Comparison of ENCODE assay signal across 8 mouse cellular contexts in the genomic region with DNA sequence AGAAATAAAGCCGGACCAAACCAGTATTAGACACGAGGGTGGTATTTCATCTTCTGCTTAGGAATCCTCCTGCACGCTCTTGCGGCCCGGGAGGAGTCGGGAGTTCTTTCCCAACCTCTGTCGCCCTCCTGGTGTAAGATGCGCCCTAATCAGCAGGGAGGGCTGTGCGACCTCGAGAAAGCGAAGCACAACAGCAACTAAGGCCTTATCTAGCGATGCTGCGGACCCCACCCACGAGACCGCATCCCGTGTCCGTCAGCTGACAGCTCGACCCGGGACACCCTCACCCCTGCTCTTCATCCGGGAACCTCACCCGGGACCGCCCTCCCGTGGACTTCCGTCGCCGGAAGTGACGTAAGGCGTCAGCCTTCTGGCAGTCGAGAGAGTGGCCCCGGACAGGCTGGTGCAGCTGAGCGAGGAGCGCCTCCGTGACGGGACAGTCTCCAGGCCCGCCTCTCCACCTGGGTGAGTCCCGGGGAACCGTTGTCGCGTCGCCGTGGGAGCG. TPM values are rescaled to one million over a fixed set of nuclear protein-coding genes. Genes with fewer than 3 reads are reported as not detected.
DNase-seq lines count a peak whose midpoint lies in the region; ATAC-seq and TF ChIP-seq lines count a peak whose summit lies in the region.

A gene (plus strand): TSS at position 349 of the 505 bp plus-strand sequence.

- peak; percentile 86 for DNase-seq in c-Kit-negative CD71-positive TER-119-positive erythroid progenitor cells, embryonic 14.5 days (ENCODE audit: low read depth, low spot score)
- DNase-seq in forebrain, embryonic 10.5 days (ENCODE audit: extremely low spot score, low spot score), result peak; percentile 96
- peak; percentile 96 to 99 for DNase-seq in kidney, postnatal 25 days
- DNase-seq in liver, embryonic 14.5 days (ENCODE audit: low read depth in 3 of 3, low spot score in 3 of 3), result peak; percentile 92 to 95 (median 92)
- peak; percentile 95 for DNase-seq in neural tube, embryonic 11.5 days (ENCODE audit: low spot score)
- DNase-seq in stomach, postnatal 0 days (ENCODE audit: low spot score), result peak; percentile 98

- under 1% methylated on average over 42 of the region's 42 CpGs for WGBS in forebrain, embryonic 10.5 days
- whole genome bisulfite sequencing in heart, embryonic 15.5 days, result 0% methylated on average over 42 of the region's 42 CpGs
- WGBS in liver, embryonic 14.5 days (ENCODE audit: insufficient replicate concordance), result under 1% methylated on average over 42 of the region's 42 CpGs
- WGBS in neural tube, embryonic 11.5 days, result under 1% methylated on average over 42 of the region's 42 CpGs
- WGBS in stomach, postnatal 0 days, result under 1% methylated on average over 40 of the region's 42 CpGs

- no peaks in the 10 kb centered on the region for H3K27me3 ChIP-seq in forebrain, embryonic 10.5 days (ENCODE audit: poor library complexity, severe bottlenecking)
- H3K27me3 ChIP-seq in heart, embryonic 15.5 days, result no peaks in the 10 kb centered on the region
- H3K27me3 ChIP-seq in liver, embryonic 14.5 days (ENCODE audit: control insufficient read depth, insufficient read depth, low read length), result no peaks in the 10 kb centered on the region
- H3K27me3 ChIP-seq in neural tube, embryonic 11.5 days (ENCODE audit: control insufficient read depth, insufficient read depth, low read length), result no peaks in the 10 kb centered on the region
- no peaks in the 10 kb centered on the region for H3K27me3 ChIP-seq in stomach, postnatal 0 days (ENCODE audit: control insufficient read depth, insufficient read depth, low read length)

- H3K9ac ChIP-seq in heart, embryonic 15.5 days, result peak within 1 kb of the TSS; percentile 98
- H3K9ac ChIP-seq in liver, embryonic 14.5 days (replicated peaks), result peak within 1 kb of the TSS; percentile 99
- peak within 1 kb of the TSS; percentile 97 for H3K9ac ChIP-seq in neural tube, embryonic 11.5 days (ENCODE audit: low read length)
- H3K9ac ChIP-seq in stomach, postnatal 0 days (ENCODE audit: low read length), result peak within 1 kb of the TSS; percentile 94

- no peaks in the 10 kb centered on the region for H3K9me3 ChIP-seq in forebrain, embryonic 10.5 days
- no peaks in the 10 kb centered on the region for H3K9me3 ChIP-seq in heart, embryonic 15.5 days (replicated peaks)
- H3K9me3 ChIP-seq in liver, embryonic 14.5 days (ENCODE audit: control insufficient read depth, low read length), result no peaks in the 10 kb centered on the region
- no peaks in the 10 kb centered on the region for H3K9me3 ChIP-seq in neural tube, embryonic 11.5 days (ENCODE audit: control insufficient read depth, low read length)
- H3K9me3 ChIP-seq in stomach, postnatal 0 days (ENCODE audit: control insufficient read depth, low read length), result no peaks in the 10 kb centered on the region

- H3K36me3 ChIP-seq in forebrain, embryonic 10.5 days (replicated peaks), result peaks cover 32% of the 10 kb centered on the region
- H3K36me3 ChIP-seq in heart, embryonic 15.5 days, result peaks cover 32% of the 10 kb centered on the region
- peaks cover 27% of the 10 kb centered on the region for H3K36me3 ChIP-seq in liver, embryonic 14.5 days (replicated peaks; ENCODE audit: control insufficient read depth, insufficient read depth, low read depth)
- peaks cover 7% of the 10 kb centered on the region for H3K36me3 ChIP-seq in neural tube, embryonic 11.5 days (ENCODE audit: control insufficient read depth, insufficient read depth, low read length)
- peaks cover 8% of the 10 kb centered on the region for H3K36me3 ChIP-seq in stomach, postnatal 0 days (ENCODE audit: control insufficient read depth, insufficient read depth, low read length)

- peak within 1 kb of the TSS; percentile 88 for H3K27ac ChIP-seq in forebrain, embryonic 10.5 days
- peak within 1 kb of the TSS; percentile 94 for H3K27ac ChIP-seq in heart, embryonic 15.5 days
- H3K27ac ChIP-seq in liver, embryonic 14.5 days, result peak within 1 kb of the TSS; percentile 92
- peak within 1 kb of the TSS; percentile 88 for H3K27ac ChIP-seq in neural tube, embryonic 11.5 days (ENCODE audit: low read depth, low read length)
- peak within 1 kb of the TSS; percentile 93 for H3K27ac ChIP-seq in stomach, postnatal 0 days (replicated peaks)

- H3K4me1 ChIP-seq in forebrain, embryonic 10.5 days, result peaks cover 24% of the 10 kb centered on the region
- peaks cover 14% of the 10 kb centered on the region for H3K4me1 ChIP-seq in heart, embryonic 15.5 days (replicated peaks)
- peaks cover 6 to 9% of the 10 kb centered on the region in 2 experiments; a peak in 3 of 4 replicates for H3K4me1 ChIP-seq in liver, embryonic 14.5 days (replicated peaks; ENCODE audit: control insufficient read depth in 2 of 2, insufficient read depth in 2 of 2, low read length in 1 of 2)
- peaks cover 6% of the 10 kb centered on the region; the same call in 1 of the 2 replicates for H3K4me1 ChIP-seq in neural tube, embryonic 11.5 days (ENCODE audit: control insufficient read depth, insufficient read depth, low read length)
- H3K4me1 ChIP-seq in stomach, postnatal 0 days (replicated peaks; ENCODE audit: control insufficient read depth, insufficient read depth), result peaks cover 2% of the 10 kb centered on the region; the same call in 1 of the 2 replicates

- ATAC-seq in CD4-positive, CD25-positive, alpha-beta regulatory T cell, adult 4 months, result peak; percentile 95
- peak; percentile 99 for ATAC-seq in heart, embryonic 15.5 days (replicated peaks; ENCODE audit: insufficient number of reproducible peaks, insufficient read depth, low FRiP score, low read depth)
- peak; percentile 98 for ATAC-seq in liver, embryonic 14.5 days (ENCODE audit: insufficient read depth)
- ATAC-seq in neural tube, embryonic 11.5 days (ENCODE audit: insufficient read depth, low FRiP score, low TSS enrichment), result peak; percentile 97
- peak; percentile 99 for ATAC-seq in stomach, postnatal 0 days (ENCODE audit: low FRiP score, low TSS enrichment)

- TF ChIP-seq EP300 in liver, embryonic 14.5 days (IDR thresholded peaks at IDR 0.05; ENCODE audit: low read depth), result peak; percentile 16; the same call in 1 of the 2 replicates
- peak; percentile 6 for TF ChIP-seq EP300 in stomach, postnatal 0 days (optimal IDR thresholded peaks at IDR 0.05)

- no peak for TF ChIP-seq CTCF in liver, embryonic 14.5 days (IDR thresholded peaks at IDR 0.05; ENCODE audit: low read depth)
- TF ChIP-seq CTCF in stomach, postnatal 0 days (IDR thresholded peaks at IDR 0.05; ENCODE audit: low read depth), result peak; percentile 1; the same call in 1 of the 2 replicates

- H3K4me3 ChIP-seq in forebrain, embryonic 10.5 days, result peak within 1 kb of the TSS; percentile 99
- peak within 1 kb of the TSS; percentile 75 for H3K4me3 ChIP-seq in heart, embryonic 15.5 days
- peak within 1 kb of the TSS; percentile 92 to 100 for H3K4me3 ChIP-seq in liver, embryonic 14.5 days (ENCODE audit: insufficient read depth in 1 of 2, low read depth in 2 of 2, low read length in 2 of 2)
- peak within 1 kb of the TSS; percentile 99 for H3K4me3 ChIP-seq in neural tube, embryonic 11.5 days (ENCODE audit: low read depth, low read length)
- peak within 1 kb of the TSS; percentile 99 for H3K4me3 ChIP-seq in stomach, postnatal 0 days (ENCODE audit: low read depth, low read length)

- peak within 1 kb of the TSS; percentile 72 for H3K4me2 ChIP-seq in heart, embryonic 15.5 days
- H3K4me2 ChIP-seq in liver, embryonic 14.5 days (ENCODE audit: low read depth), result peak within 1 kb of the TSS; percentile 67
- H3K4me2 ChIP-seq in neural tube, embryonic 11.5 days (ENCODE audit: low read depth), result peak within 1 kb of the TSS; percentile 81
- peak within 1 kb of the TSS; percentile 69 for H3K4me2 ChIP-seq in stomach, postnatal 0 days (replicated peaks; ENCODE audit: low read depth)

RNA-seq across cellular contexts. Expression of the gene that starts here (rescaled TPM):
- polyA plus RNA-seq in CD4-positive, CD25-positive, alpha-beta regulatory T cell, adult 4 months (2017; shearing (Covaris generic)), result 10 to 100 TPM; 60.1 to 68.9 TPM
- 31.0 and 33.8 TPM in 2 replicates for polyA plus RNA-seq in forebrain, embryonic 10.5 days (2016; fragmentation: Nextera tagmentation; extraction: Ambion mirVana)
- 27.4 and 29.6 TPM in 2 replicates for polyA plus RNA-seq in heart, embryonic 15.5 days (2015; fragmentation: Nextera tagmentation; extraction: Ambion mirVana)
- 6.6 and 8.3 TPM in 2 replicates for polyA plus RNA-seq in liver, embryonic 14.5 days (2012; rRNA removed)
- polyA plus RNA-seq in liver, embryonic 14.5 days (2014; fragmentation: Nextera tagmentation; extraction: Ambion mirVana), result 18.7 and 21.0 TPM in 2 replicates
- polyA plus RNA-seq in neural tube, embryonic 11.5 days (2014; fragmentation: Nextera tagmentation; extraction: Ambion mirVana), result 43.3 and 47.5 TPM in 2 replicates
- polyA plus RNA-seq in stomach, postnatal 0 days (2015; fragmentation: Nextera tagmentation; extraction: Ambion mirVana), result 19.1 and 21.0 TPM in 2 replicates

Comparison
In these comparisons a context has a peak if more than half of its experiments do, and no peak if none do; other contexts are left out.
1. Peak in every context shown above with its lines: DNase-seq, ATAC-seq, H3K4me3 ChIP-seq and H3K27ac ChIP-seq.